ENCODE assay signal across 43 mouse cellular contexts in the genomic region with DNA sequence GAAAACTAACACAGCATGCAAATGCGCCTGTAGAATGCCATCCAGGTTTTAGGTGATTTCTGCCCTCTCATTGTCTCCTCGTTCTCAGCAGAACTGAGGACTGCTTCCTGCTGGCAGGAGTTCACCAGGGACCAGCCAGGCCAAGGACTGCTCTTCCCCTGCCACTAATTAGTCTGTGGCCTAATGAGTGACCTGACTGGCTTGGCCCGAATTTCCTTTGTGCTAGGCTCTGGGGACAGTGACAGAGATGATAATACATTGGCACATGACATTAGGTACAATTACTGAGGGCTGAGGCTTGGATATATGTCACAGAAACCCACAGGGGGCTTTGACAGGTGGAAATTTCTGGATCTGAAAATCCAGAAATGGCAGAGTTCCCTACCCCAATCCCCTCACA. TPM values are rescaled to one million over a fixed set of nuclear protein-coding genes. Genes with fewer than 3 reads are reported as not detected.
"Had no signal": no experiment of that assay in that cellular context is flagged by ENCODE, and none has a peak within 500 bp of the region (broad histone marks: within the 10 kb centered on the region; RNA-seq: fewer than 3 reads in every experiment).

No protein-coding gene starts in this region.

- H3K4me2 ChIP-seq: heart, embryonic 11.5 days; heart, embryonic 13.5 days; heart, embryonic 15.5 days; hindbrain, embryonic 12.5 days; hindbrain, embryonic 13.5 days; hindbrain, embryonic 14.5 days; hindbrain, embryonic 15.5 days; intestine, embryonic 15.5 days; kidney, embryonic 15.5 days had no signal

- ATAC-seq: hindbrain, embryonic 16.5 days; hindbrain, postnatal 0 days; inflammation-experienced regulatory T-cells, adult 6 months; intestine, embryonic 15.5 days; intestine, embryonic 16.5 days; intestine, postnatal 0 days had no signal

- H3K9ac ChIP-seq: heart, embryonic 13.5 days; heart, embryonic 15.5 days; hindbrain, embryonic 12.5 days; hindbrain, embryonic 13.5 days; hindbrain, embryonic 14.5 days; hindbrain, embryonic 15.5 days; intestine, embryonic 15.5 days; kidney, embryonic 15.5 days had no signal

- DNase-seq: heart, postnatal 10 days; heart, postnatal 14 days; heart, postnatal 36 days; heart, postnatal 4 days; kidney, adult 11 months; kidney, adult 18-20 months; kidney, adult 2 months; kidney, adult 8-10 months; kidney, adult 9 months; kidney, postnatal 10 days; kidney, postnatal 14 days; kidney, postnatal 25 days; kidney, postnatal 36 days; kidney, postnatal 4 days; layer of hippocampus, adult 9-11 months; layer of hippocampus, postnatal 36 days had no signal

- H3K36me3 ChIP-seq: heart, embryonic 10.5 days; heart, embryonic 13.5 days; heart, embryonic 15.5 days; hindbrain, embryonic 10.5 days; hindbrain, embryonic 12.5 days; hindbrain, embryonic 13.5 days; hindbrain, embryonic 15.5 days; intestine, embryonic 15.5 days; kidney, embryonic 15.5 days had no signal

- H3K4me1 ChIP-seq: heart, embryonic 10.5 days; heart, embryonic 13.5 days; heart, embryonic 15.5 days; hindbrain, embryonic 10.5 days; hindbrain, embryonic 12.5 days; hindbrain, embryonic 13.5 days; hindbrain, embryonic 15.5 days; intestine, embryonic 15.5 days; kidney, embryonic 15.5 days had no signal

- H3K27me3 ChIP-seq: heart, embryonic 15.5 days; hindbrain, embryonic 12.5 days; hindbrain, embryonic 13.5 days; hindbrain, embryonic 15.5 days; intestine, embryonic 15.5 days; kidney, embryonic 15.5 days had no signal

- H3K27ac ChIP-seq: heart, embryonic 10.5 days; heart, embryonic 13.5 days; heart, embryonic 15.5 days; hindbrain, embryonic 10.5 days; hindbrain, embryonic 12.5 days; hindbrain, embryonic 13.5 days; hindbrain, embryonic 14.5 days; hindbrain, embryonic 15.5 days; hindbrain, postnatal 0 days; intestine, embryonic 15.5 days; kidney, embryonic 15.5 days; kidney, postnatal 0 days; layer of hippocampus, adult 2 months had no signal

- H3K4me3 ChIP-seq: heart, embryonic 10.5 days; heart, embryonic 13.5 days; heart, embryonic 15.5 days; hindbrain, embryonic 10.5 days; hindbrain, embryonic 12.5 days; hindbrain, embryonic 13.5 days; hindbrain, embryonic 15.5 days; intestine, embryonic 15.5 days; kidney, embryonic 15.5 days; layer of hippocampus, adult 2 months had no signal

- H3K9me3 ChIP-seq: heart, embryonic 10.5 days; heart, embryonic 13.5 days; heart, embryonic 15.5 days; hindbrain, embryonic 10.5 days; hindbrain, embryonic 12.5 days; hindbrain, embryonic 13.5 days; hindbrain, embryonic 15.5 days; intestine, embryonic 15.5 days; kidney, embryonic 15.5 days had no signal

RNA-seq across cellular contexts. Expression of gene Ttll9, which starts 14.7 kb away (rescaled TPM):
- total RNA-seq: heart, adult 8-10 months; heart, postnatal 10 days; heart, postnatal 14 days; heart, postnatal 25 days; heart, postnatal 36 days; heart, postnatal 4 days; hematopoietic stem cell, adult 5-6 weeks had no signal

RNA-seq across cellular contexts. Expression of gene Dusp15, which starts 25.5 kb away (rescaled TPM):
- total RNA-seq: heart, adult 8-10 months; heart, postnatal 36 days; hematopoietic stem cell, adult 5-6 weeks had no signal
- polyA plus RNA-seq: heart, embryonic 14.5 days; heart, postnatal 0 days; inflammation-experienced regulatory T-cells, adult 6 months had no signal

RNA-seq across cellular contexts. Expression of gene Foxs1, which starts 44.0 kb away (rescaled TPM):
- total RNA-seq: hematopoietic stem cell, adult 5-6 weeks had no signal
- polyA plus RNA-seq: inflammation-experienced regulatory T-cells, adult 6 months had no signal

RNA-seq across cellular contexts. Expression of gene Xkr7, which starts 54.7 kb away (rescaled TPM):
- total RNA-seq: heart, adult 8-10 months; heart, postnatal 10 days; heart, postnatal 14 days; heart, postnatal 25 days; heart, postnatal 36 days; heart, postnatal 4 days; hematopoietic stem cell, adult 5-6 weeks had no signal
- polyA plus RNA-seq: heart, embryonic 10.5 days; heart, embryonic 11.5 days; heart, embryonic 13.5 days; heart, embryonic 14.5 days; heart, embryonic 15.5 days; heart, embryonic 16.5 days; heart, postnatal 0 days; inflammation-experienced regulatory T-cells, adult 6 months; intestine, embryonic 14.5 days; intestine, postnatal 0 days; kidney, adult 2 months; kidney, embryonic 14.5 days; kidney, embryonic 15.5 days; kidney, embryonic 16.5 days; kidney, postnatal 0 days had no signal
